Mouse (Mus musculus) neural tube, embryonic 10.5 days (tissue): ENCODE data around the gene Hmgcs2.

ENCODE experiments used
- DNase-seq: peaks from one replicate; pipeline ENCODE4 v3.0.0-alpha.2; 2017; ENCODE audit warnings: low spot score; ENCODE audit errors: extremely low spot score

Gene Hmgcs2

DNA sequence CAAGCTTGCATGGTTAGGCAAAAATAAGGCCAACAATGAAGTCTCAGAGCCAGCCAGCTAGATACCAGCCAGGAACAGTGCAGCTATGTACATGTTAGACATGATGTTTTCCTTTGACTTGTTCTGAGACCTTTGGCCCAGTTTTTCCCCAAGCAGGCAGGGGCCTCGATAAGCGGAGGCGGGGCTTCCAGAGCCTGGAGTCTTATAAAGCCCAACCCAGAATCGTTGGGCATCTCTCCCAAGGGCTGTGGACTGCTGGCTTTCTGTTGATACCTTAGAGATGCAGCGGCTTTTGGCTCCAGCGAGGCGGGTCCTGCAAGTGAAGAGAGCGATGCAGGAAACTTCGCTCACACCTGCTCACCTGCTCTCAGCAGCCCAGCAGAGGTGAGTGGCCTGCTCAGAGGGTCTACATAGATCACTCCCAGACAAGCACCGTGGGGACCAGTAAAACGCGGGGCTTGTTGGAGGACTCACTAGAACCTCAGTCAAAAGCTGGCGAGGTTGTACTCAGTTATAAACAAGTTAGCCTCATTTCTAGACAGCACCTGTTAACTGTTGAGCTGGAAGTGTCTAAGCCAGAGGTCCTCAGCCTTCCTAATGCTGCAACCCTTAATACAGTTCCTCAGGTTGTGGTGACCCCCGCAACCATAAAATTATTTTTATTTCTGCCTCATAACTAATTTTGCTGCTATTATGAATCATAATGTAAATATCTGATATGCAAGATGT, at the start of gene Hmgcs2:
Gene Hmgcs2 (plus strand): TSS at position 232 of the 729 bp plus-strand sequence.
- no peak for DNase-seq

DNA sequence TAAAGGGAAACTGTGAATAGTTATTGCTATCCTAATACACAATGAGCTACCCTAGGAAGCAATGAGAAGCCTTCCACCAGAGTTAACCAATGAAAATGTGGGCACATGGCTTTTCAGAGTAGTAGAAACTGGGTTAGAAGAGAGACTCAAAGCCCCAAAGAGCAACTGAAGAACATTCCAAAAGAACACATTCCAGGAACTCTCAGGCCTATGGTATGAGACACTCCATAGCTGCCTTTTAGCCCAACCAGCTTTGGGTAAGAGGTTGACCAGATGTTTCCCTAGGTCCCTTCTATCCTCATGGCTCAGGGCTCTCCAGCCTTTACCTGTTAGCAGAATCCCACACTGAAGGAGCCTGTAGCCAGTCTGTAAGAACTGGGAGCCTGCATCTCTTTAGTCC, 46.7 kb upstream of the Hmgcs2 start:
- no peak for DNase-seq

DNA sequence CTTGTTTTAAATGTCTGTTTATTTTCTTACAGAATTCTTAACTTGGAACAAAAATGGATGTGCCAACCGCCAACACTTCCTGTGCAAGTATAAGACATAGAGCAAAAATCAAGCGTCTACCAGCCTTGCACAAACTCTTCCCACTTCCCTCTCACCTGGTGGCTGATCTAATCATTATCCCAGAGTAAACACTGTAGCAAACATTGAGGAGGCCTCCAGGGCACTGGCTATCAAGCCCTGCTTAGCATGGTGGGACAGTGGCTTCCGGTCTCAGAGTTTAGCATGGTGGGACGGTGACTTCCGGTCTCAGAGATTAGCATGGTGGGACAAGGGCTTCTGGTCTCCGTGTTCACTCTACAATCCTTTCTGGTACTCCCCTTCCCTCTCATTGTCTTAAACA, 44.0 kb upstream of the Hmgcs2 start:
- DNase-seq: no peak

DNA sequence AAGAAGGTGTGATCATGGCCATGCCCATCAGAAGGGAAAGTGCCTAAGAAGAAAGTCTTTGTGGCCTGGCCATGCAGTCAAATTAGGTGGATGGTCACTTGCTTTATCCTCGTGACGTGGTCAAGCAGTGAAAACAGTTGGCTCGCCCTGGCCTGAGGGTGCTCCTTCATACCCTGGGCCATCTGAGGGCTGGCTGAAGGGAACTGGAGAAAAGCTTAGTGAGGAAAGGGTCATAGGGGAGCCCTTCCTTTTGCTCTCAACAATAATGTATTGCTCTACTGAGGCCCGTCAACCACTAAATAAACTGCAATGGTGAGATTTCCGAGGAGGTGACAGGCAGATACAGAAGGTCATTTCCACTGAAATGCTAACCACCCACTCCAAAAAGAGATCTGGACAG, 43.0 kb upstream of the Hmgcs2 start:
- no peak for DNase-seq

DNA sequence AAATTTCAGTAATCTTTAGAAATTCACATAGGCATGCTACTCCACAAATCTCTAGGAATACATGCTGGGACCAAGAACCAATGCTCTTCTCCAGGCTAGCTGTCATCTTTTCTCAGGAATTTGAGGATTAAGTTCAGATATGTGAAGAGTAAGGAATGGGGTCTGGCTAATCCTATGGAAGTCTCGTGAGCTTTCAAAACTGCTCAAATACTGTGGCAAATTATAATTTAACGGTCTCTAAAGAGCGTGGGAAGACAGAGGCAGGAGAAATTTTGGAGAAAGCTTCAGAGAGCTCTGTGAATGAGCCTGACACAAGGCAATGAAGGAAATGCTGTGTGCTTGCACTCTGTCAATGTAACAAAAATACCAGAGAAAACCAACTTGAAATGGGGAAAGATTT, 42.1 kb upstream of the Hmgcs2 start:
- DNase-seq: no peak

DNA sequence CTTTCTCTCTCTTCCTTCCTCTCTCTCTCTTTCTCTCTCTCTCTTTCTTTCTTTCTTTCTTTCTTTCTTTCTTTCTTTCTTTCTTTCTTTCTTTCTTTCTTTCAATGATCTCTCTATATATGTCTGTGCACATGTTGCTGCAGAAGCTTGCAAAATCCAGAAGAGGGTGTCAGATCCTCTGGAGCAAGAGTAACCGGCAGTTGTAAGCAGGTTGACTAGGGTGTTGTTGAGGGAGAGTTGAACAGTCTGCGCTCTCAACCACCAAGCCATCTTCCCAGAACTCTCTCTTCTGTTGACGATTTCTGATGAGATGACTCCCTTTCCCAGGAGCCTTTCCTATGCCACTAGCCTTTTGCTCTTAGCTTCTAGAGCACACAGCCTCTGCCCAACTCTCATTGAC, 38.2 kb upstream of the Hmgcs2 start:
- no peak for DNase-seq

DNA sequence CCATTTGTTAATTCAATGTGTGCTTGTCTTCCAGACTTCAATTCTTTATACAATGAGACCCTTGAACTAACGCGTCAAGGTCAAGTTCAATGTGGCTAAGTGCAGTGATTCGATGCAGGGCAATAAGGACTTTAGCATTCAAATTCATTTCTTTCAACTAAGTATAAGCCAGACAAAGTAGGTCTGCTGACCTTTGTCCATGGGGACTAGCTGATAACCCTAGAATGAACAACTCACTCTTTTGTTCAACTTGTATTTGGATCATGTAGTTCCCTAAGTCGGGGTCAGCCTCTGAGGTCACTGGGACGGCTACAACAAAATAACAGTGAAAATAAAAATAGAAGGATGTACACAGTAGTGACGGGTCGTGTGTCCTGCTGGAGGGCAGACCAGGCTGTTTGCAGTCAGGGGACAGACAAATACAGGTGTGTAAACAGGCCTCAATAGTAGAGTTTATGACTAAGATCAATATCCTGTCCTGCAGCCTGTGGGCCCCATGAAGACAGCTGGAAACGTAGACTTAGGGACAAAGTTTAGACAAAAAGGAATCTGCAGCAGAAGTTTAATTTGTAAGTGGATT, 37.7 kb upstream of the Hmgcs2 start:
- DNase-seq: no peak

DNA sequence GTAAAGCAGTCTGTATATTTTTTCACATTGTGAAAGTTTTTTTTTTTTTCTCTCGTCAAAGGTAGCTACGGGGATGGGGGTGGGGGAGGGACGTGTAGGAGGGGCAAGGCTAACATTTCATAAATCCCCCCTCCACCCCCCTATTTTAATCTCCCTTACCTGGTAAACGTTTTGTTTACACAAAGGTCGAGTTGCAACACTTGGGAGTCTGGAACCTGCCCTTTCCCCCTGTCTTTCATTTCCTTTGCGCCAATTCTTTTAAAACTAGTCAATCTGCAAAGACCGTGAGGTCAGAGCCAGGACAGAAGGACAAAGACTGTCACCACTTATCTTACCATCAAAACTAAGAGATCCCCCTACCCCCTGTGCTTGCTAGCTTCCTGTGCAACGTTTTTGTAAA, 34.3 kb upstream of the Hmgcs2 start:
- no peak for DNase-seq

DNA sequence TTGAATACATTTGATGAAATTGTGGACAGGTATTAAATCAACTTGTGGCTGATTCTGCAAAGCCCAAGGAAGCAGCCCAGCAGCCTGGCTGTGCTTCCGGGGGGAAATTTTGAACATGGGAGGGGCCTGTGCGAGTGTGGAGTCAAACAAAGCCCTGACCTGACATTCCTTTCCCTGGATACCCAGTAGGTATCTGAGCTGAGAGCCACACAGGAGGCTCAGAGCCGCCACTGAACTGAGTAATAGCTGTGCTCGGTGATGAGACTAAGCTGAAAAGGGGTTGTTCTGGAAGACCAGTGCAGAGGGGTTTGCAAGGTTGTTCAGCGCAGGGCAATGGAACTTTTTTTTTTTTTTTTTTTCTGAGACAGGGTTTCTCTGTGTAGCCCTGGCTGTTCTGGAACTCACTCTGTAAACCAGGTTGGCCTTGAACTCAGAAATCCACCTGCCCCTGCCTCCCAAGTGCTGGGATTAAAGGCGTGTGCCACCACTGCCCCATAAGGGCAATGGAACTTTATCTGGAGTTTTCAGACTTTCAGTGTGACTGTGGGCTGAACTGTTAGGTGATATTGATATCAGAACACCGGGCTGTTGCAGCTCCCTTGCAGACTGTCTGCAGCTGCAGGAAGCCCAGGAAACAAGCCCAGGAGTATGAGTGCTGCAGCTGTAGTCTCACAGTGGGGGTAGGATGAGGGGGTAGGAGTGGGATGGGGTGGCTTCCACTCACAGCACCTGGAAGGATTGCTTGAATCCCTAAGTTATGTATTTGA, 33.1 kb upstream of the Hmgcs2 start:
- DNase-seq: no peak

DNA sequence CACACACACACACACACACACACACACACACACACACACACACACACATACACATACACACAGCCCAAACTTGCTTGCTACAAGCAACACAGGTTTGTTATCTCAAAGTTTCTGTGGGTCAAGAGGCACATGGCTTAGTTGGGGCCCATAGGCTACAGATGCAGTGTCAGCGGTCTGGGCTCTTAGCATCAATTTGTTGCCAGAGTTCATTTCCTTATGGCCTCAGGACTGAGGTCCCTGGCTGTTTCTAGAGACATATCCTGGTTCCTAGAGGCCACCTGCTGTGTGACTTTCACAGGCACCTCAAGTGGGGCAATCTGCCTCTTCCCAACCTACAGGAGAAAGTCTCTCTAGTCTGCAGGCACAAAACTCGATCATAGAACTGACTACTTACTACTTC, 30.9 kb upstream of the Hmgcs2 start:
- DNase-seq: no peak

DNA sequence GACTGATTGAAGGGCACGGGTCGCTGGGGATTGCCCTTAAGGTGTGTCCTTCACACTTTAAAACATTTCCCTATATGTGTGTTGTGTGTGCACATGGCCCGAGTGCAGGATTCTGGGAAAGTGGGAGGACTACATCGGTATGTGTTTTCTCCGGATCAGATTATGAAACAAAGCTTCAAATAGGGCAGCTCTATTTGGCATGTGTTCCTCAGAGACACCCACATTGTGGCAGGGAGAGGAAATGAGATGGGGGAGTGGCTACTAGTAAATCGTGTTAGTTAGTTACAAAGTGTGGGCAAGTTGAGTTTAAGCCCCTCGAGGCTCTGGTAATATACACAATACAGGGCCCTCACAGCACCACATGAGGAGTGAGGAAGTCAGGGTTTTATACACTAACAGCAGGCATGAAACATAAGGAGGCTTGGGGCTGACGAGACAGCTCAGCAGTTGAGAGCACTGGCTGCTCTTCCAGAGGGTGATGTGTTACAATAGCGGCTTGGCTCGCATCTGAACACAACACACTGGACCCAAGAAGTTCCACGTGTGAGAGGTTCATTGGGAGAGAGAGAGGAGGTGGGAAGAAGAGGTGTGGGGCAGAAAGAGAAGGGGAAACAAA, 30.3 kb upstream of the Hmgcs2 start:
- no peak for DNase-seq

DNA sequence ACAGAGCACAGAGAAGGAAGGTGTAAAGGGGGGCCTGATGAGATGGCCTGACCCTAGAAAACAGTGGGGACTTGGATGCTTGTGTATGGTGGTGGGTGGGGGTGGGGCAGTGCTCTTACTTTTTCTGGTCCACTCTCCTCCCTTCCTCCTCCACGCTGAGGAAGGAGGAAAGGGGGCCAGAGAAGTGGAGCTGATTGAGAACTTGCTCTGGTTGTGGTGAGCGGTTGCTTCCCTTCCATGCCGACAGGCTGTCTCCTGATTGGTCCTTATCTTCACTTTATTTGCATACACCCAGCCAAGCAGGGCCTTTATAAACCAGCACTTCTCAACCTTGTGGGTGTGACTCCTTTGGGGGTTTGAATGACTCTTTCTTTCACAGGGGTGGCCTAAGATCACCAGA, 26.2 kb upstream of the Hmgcs2 start:
- DNase-seq: no peak

DNA sequence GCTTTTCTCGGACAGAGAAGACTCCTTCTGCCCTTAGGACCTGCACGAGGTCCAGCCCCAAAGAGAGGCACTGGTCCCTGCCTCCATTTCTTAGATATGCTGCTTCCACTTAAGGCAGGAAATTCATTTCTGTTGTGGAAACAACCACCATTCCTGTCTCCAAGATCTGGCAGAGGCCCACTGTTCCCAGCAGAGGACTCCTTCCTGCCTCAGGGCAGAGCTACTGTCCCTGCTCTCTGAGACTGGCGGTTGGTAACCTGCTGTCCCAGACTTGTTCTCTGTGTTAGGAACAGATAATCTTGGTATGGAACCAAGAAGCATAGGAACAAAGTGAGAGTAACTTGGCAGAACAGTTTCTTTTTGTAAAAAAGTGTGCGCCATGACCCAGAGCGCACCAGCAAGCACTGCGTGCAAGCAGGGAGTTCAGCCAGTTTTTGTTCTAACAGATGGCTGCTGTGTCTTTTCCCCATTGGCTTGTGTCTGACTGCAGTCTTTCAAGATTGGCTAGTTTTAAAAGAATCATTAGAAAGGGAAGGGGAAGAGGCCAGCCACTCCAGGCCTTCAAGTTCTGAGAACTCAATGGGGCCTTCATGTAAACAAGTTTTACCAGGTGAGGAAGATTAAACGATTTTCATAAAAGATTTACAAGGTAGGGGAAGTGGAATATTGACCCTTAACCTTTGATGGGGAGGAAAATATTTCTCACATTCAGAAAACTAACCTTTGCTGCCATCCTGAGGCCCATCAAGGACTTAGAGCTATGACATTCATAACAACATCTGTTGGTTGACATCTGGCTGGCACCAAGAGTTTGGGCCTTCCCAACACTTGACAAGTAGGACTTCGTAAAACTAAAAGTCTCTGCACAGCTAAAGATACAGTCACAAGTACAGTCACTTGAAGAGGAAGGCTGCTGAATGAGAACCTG, 25.3 kb upstream of the Hmgcs2 start:
- no peak for DNase-seq

DNA sequence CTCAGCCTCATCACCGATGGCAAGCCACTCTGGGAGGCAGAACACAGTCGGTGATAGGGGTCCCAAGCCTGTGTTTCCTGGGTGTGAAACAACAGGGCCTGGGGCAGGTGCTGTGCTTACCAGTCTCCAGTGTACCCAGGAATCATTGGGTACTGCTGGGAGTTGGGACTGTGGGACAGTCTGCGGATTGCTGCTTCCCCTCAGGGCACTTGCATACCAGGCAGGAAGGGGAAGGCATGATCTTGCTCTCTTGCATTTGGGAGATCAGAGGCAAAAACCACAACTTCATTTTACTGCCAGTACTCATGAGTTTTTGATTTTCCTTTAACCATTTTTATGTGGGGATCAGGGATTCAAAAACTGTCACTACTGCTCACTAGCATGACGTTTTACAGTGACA, 21.5 kb upstream of the Hmgcs2 start:
- DNase-seq: no peak

DNA sequence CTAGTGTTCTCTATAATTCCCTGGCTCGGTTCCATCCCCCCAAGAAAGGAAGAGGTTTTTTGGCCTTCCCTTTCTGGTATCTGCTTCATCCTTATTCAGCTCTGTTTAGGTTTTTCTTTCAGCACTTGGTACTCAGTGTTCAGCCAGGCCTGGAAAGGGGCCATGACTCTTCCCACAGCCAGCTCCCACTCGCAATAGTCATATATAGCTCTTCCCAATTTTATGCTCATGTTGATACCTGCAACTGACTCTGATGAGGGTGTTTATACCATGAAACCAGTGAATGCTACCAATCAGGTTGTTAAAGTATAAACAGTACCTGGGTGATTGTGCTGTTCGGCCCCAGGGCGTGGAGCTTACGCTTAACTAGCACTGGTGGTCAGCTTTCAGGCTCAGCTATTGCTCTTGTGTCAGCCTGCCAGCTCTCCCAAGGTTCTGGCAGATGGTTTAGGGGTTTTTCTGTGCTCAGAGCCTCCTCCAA, 20.9 kb upstream of the Hmgcs2 start:
- DNase-seq: no peak

DNA sequence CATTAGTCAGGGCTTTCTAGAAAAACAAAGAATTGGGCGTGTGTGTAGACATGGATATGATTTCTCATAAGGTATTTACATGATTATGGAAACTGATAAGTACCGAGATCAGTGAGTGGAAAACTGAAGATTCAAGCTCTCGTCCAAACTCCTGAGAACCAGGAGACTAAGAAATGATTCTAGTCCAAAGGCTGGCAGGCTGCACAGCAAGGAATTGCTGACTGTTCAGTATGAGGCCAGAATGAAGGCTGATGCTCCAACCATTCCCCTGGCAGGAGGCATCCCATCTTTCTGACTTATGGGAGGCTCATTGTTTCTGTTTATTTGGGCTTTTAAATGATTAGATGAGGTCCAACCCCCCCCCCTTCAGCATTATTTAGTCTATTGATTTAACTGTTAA, 19.7 kb upstream of the Hmgcs2 start:
- DNase-seq: no peak

DNA sequence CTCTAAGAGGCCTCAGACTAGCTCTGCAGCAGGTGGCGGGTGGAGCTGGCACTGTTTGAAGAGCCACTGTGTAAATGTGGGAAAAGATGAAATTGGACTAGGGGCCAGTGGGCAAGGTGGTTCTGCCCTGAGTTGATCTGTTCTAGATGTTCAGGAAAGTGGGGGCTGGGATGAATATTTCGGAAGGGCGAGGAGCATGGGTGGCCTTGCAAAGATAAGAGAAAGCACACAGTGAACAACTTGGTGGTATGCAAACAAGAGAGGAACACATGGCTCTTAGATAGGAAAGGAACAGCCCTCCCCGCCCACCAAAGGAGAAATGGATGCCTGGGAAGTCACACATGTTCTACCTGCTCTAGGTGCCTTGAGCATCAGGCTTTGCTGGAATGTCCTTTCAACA, 18.8 kb upstream of the Hmgcs2 start:
- no peak for DNase-seq

DNA sequence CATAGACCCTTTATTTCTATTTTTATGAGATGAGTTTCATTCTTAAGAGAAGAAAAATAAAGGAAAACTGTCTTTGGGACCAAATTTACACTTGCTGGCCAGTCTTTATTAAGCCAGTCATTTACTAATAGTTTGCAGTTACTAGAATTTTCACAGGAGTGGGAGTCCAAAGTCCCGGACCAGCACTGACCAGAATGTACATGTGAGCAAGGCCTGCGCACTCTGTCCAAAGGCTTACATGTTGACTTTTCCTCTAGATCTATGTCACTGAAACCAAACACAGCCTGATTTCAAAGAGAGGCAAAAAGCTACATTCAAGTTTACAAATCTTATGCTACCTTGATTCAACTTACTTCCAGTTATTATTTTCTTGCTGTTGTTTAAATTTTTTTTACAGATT, 18.1 kb upstream of the Hmgcs2 start:
- DNase-seq: no peak

DNA sequence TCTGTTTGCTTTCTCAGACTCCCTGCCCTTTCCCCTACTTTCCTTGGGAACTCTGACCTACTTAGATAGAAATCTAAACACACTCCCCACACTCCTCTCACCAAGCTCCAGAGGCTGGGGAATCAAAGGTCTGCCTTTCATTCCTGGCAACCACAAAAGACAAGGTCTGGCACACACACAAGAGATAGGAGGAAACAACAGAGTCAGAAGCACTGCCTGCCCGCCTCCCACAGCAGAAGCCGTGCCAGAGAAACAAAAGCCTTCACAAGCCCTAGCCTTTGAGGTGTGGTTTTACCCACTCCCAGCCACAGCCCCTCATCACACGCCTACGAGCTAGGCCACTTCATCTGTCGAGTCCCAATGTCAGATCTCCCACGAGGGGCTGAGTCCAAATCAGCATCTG, 13.0 kb upstream of the Hmgcs2 start:
- DNase-seq: no peak

DNA sequence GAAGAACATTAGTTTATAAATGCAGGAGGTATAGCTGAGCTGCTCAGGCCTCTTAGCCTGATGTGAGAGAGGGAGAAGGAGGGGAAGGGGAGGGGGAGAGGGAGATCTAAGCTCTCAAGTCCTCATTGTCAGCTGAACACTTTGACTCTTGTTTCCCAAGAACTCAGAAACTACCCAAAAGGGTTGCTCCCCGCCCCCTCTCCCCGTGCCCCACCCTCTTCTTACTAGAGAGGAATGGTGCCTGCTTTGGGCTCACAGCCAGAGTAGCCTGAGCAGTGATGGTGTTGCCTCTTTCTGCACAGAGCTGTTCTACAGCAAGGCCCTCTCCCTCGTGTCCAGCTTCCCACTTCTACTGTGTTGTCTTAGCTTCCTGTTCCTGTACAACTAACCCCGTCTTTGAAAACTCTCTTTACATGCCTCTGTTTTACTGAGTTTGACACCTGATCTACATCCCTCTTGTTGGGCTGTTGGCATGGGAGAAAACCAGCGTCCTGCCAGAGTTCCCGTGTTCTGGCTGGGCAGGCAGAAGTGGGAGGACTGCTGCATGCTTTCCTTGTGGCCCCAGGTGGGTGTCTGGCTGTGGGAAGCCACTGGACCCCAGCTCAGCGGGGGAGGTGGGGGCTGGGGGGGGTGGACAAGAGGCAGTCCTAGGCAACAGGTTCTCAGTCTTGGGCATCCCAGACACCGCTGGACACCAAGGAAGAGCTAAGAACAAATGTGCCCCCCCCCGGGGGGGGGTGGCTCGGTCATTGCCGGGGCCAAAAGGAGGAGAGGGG, 6.4 kb upstream of the Hmgcs2 start:
- no peak for DNase-seq
